Mouse (Mus musculus): ENCODE data around the gene H2-Q10.

- TF ChIP-seq POLR2A (IDR thresholded peaks at IDR 0.05; ENCODE audit: insufficient read depth, low read depth, low read length), result no peak
- no peak for TF ChIP-seq CTCF (IDR thresholded peaks at IDR 0.05)
- TF ChIP-seq EP300 (IDR thresholded peaks at IDR 0.05; ENCODE audit: insufficient read depth, low read depth, low read length), result no peak
Measured at GRCm38 (mm10) chr17:35490320-35490719, 20.4 kb downstream of the H2-Q10 start.

All from heart, adult 2 months (tissue).